Mouse (Mus musculus): Measurements from ENCODE around the gene Retsat.

DNA sequence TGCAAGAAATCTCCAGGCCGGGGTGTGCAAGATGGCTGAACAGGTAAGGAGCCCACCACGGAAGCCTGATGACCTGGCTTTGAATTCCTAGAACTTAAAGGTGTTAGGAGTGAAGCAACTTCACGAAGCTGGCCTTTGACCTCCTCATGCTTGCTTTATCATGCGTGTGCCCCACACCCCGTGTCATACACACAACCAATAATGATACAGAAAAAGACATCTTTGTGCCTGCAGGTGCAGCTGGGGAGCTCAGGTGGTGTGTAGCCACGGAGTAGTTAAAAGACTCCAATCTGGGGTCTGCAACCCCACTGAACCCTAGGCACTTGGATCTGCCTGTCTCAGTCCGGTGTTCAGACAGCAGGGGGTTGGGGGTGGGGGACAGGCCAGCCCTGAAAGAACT lies 32.8 kb upstream of the Retsat start:
- TF ChIP-seq MYOD1 (IDR thresholded peaks at IDR 0.05; ENCODE audit: control insufficient read depth, insufficient read length, low read depth) = no peak
- TF ChIP-seq CTCF (IDR thresholded peaks at IDR 0.05; ENCODE audit: control insufficient read depth, insufficient read depth, insufficient read length) = no peak
